Mouse (Mus musculus): ENCODE measurements around the gene Mark2. TPM values are rescaled to one million over a fixed set of nuclear protein-coding genes. Genes with fewer than 3 reads are reported as not detected.
"Not testable (repeated sequence)": the region's sequence is repeated elsewhere in the genome, so short reads cannot be mapped to it uniquely, and the experiment has no call there.

The Mark2 gene
- polyA plus RNA-seq, 1 experiment from 2014 or later, result 53.9 TPM

DNA sequence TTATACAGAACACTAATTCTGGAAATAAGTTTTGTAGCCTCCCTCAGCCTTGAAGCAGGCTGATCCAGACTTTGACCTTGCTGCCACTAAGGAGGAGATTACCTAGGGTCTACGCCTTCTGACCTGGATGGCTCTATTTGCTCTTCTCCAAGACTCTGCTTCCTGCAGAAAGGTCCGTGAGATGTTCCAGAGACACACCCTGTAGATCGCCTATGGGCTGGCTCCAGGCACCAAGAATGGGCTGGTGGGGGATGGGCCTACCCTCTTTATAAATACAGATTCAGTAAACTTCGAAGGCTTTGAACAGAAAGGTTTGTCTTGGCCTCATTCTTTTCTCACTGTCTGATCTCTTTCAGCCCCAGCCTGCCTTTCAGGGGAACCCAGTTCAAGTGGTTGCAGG, 27.8 kb upstream of the Mark2 start:
- 89% methylated on average over 4 of the region's 4 CpGs for WGBS
- not testable (repeated sequence) for H3K4me1 ChIP-seq (ENCODE audit: control insufficient read depth, insufficient read depth, low read length); H3K9me3 ChIP-seq (ENCODE audit: control insufficient read depth, low read length); H3K4me2 ChIP-seq; DNase-seq (ENCODE audit: low spot score, missing footprints); H3K4me3 ChIP-seq (ENCODE audit: low read depth, low read length); H3K9ac ChIP-seq (ENCODE audit: low read length); H3K27ac ChIP-seq (ENCODE audit: low read depth, low read length); H3K27me3 ChIP-seq (ENCODE audit: control insufficient read depth, insufficient read depth, low read length); ATAC-seq (ENCODE audit: low FRiP score)
- H3K36me3 ChIP-seq (ENCODE audit: control insufficient read depth, insufficient read depth, low read length), result peaks cover 36% of the 10 kb centered on the region

DNA sequence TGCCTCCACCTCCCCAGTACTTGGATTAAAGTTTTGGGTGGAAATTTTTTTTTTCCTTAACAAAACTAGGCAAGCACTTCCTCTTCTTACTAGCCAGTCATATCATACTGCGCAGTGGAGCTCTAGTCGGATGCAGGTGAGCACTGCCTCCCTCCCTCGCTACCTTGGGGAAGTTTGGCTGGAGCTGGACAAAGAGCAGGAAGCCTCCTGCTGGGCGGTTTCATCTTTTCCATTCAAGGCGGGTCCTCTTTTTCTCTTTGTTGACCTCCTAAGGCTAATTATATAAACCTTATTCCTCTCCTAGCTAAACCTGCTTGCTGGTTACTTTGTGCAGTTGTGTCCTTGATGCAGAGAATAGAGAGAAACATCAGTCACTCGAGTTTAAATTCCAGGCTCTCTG, 12.0 kb upstream of the Mark2 start:
- Histone ChIP-seq H3K9me3 (ENCODE audit: control insufficient read depth, low read length) (no peaks in the 10 kb centered on the region), H3K4me3 (ENCODE audit: low read depth, low read length) (no peak overlapping the region), H3K9ac (ENCODE audit: low read length) (no peak overlapping the region), H3K36me3 (ENCODE audit: control insufficient read depth, insufficient read depth, low read length) (0 out of 2 replicates have a peak, but pooled peaks cover 2% of the 10 kb centered on the region), H3K4me1 (ENCODE audit: control insufficient read depth, insufficient read depth, low read length) (no peaks in the 10 kb centered on the region), H3K4me2 (no peak overlapping the region), H3K27ac (ENCODE audit: low read depth, low read length) (no peak overlapping the region), H3K27me3 (ENCODE audit: control insufficient read depth, insufficient read depth, low read length) (no peaks in the 10 kb centered on the region)
- WGBS, result 44% methylated on average over 6 of the region's 6 CpGs
- no peak for ATAC-seq (ENCODE audit: low FRiP score)
- no peak for DNase-seq (ENCODE audit: low spot score, missing footprints)

DNA sequence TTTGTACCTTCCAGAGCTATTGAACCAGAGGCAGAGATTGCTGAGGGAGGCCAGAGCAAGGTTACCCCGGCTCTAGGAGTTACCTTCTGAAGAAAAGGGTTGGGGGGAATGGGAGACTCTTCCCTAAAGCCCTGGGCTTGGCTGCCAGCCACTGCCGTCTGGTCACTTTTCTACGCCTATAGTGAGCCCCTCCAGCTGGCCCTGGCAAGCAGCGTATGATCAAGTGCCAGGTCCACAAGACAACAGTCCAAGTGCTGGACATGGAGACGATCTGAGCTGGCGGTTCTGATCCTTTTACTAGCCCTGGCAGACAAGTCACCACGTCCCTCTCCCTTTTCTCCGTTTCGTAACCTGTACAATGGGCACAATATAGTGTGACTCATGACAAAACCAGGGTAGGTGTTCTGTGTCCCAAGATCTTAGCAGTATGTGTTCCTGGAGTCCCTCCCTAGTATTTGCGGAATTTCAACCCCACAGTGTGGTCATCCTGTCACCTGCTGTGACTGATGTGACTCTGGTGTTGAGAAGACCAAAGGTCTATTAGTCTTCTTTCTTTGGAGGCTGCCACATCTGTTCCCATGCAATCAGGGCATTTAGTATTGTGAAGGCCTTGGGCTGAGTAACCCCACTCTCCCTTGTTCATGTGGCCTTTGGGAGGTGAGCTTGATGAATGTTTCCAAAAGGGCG, 11.3 kb upstream of the Mark2 start:
- WGBS, result 84% methylated on average over 11 of the region's 11 CpGs

DNA sequence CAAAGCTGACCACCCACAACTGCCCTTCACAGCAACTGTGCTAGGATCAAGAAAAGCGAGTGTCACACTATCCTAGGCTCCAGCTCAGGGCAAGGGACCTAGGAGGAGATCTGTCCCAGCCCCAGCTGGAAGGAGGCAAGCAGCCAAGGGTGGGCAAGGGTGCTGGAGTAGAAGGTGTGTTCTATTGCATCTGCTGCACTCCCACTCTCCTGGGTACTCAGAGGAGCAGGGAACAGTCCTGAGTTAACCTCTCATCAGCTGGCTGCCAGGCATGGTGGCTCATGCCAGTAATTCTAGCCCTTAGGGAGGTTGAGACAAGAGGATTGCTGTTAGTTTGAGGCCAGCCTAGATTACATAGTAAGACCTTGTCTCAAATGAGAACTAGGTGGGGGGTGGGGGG, 8.3 kb upstream of the Mark2 start:
- no peaks in the 10 kb centered on the region for H3K27me3 ChIP-seq (ENCODE audit: control insufficient read depth, insufficient read depth, low read length)
- H3K36me3 ChIP-seq (ENCODE audit: control insufficient read depth, insufficient read depth, low read length), result no peaks in the 10 kb centered on the region
- no peak overlapping the region for H3K9ac ChIP-seq (ENCODE audit: low read length)
- H3K4me1 ChIP-seq (ENCODE audit: control insufficient read depth, insufficient read depth, low read length), result no peaks in the 10 kb centered on the region
- H3K9me3 ChIP-seq (ENCODE audit: control insufficient read depth, low read length), result no peaks in the 10 kb centered on the region
- ATAC-seq (ENCODE audit: low FRiP score) (no peak), DNase-seq (ENCODE audit: low spot score, missing footprints) (no peak)
- no peak overlapping the region for H3K27ac ChIP-seq (ENCODE audit: low read depth, low read length)
- 57% methylated on average over 1 of the region's 1 CpGs for WGBS
- H3K4me3 ChIP-seq (ENCODE audit: low read depth, low read length), result no peak overlapping the region
- H3K4me2 ChIP-seq, result no peak overlapping the region

More for the DNA sequence above, 11.3 kb upstream of the Mark2 start:
- Histone ChIP-seq H3K27ac (ENCODE audit: low read depth, low read length) (no peak overlapping the region), H3K36me3 (ENCODE audit: control insufficient read depth, insufficient read depth, low read length) (0 out of 2 replicates have a peak, but pooled peaks cover 2% of the 10 kb centered on the region), H3K9me3 (ENCODE audit: control insufficient read depth, low read length) (no peaks in the 10 kb centered on the region), H3K27me3 (ENCODE audit: control insufficient read depth, insufficient read depth, low read length) (no peaks in the 10 kb centered on the region), H3K4me2 (no peak overlapping the region), H3K4me3 (ENCODE audit: low read depth, low read length) (no peak overlapping the region), H3K9ac (ENCODE audit: low read length) (no peak overlapping the region), H3K4me1 (ENCODE audit: control insufficient read depth, insufficient read depth, low read length) (no peaks in the 10 kb centered on the region)
- DNase-seq (ENCODE audit: low spot score, missing footprints) (no peak), ATAC-seq (ENCODE audit: low FRiP score) (no peak)

DNA sequence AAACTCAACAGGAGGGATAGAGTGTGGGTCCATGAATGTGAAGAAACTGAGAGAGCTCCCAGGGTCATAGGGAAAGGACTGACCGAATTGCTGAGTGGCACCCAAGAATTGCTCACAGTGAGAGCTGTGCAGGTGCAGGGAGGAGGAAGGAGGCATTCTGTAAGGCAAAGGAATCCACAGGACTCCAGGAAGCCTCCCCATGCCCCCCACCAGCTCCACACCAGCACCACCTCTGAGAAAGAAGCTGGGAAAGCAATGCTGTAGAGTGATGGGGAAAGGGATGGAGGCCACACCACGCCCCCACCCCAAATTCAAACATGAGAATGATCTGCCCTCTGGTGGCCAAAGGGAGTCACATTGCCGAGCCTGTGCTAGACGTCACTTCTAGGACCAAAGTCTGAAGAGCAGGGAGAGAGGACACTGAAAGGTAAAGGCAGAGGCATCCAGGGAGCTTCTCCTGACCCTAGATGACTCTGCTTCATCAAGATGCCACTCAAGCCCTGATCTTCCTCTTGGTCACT, 3.6 kb upstream of the Mark2 start:
- Histone ChIP-seq H3K9ac (ENCODE audit: low read length) (no peak overlapping the region), H3K4me1 (ENCODE audit: control insufficient read depth, insufficient read depth, low read length) (peaks cover 5% of the 10 kb centered on the region), H3K4me2 (no peak overlapping the region), H3K36me3 (ENCODE audit: control insufficient read depth, insufficient read depth, low read length) (no peaks in the 10 kb centered on the region), H3K9me3 (ENCODE audit: control insufficient read depth, low read length) (no peaks in the 10 kb centered on the region), H3K27ac (ENCODE audit: low read depth, low read length) (no peak overlapping the region), H3K4me3 (ENCODE audit: low read depth, low read length) (no peak overlapping the region), H3K27me3 (ENCODE audit: control insufficient read depth, insufficient read depth, low read length) (no peaks in the 10 kb centered on the region)
- WGBS, result 22% methylated on average over 4 of the region's 4 CpGs
- DNase-seq (ENCODE audit: low spot score, missing footprints) (peak; percentile 98), ATAC-seq (ENCODE audit: low FRiP score) (no peak)

DNA sequence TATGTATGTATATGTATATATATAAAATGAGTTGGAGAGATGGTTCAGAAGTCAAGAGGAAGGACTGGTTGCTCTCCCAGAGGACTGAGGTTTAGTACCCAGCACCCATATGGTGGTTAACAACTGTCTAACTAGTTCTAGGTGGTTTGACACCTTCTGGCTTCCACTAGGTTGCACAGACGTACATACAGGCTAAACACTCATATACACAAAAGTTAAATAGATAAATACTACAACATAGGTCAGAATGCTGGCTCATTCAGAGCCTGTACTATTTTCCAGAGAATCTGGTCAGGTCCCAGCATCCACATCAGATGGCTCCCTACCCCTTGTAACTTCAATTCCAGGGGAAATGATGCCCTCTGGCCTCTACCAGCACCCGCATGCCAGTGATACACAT, 986 bp upstream of the Mark2 start:
- peaks cover 25% of the 10 kb centered on the region for H3K4me1 ChIP-seq (ENCODE audit: control insufficient read depth, insufficient read depth, low read length)
- no peak overlapping the region for H3K9ac ChIP-seq (ENCODE audit: low read length)
- ATAC-seq (ENCODE audit: low FRiP score) (no peak), DNase-seq (ENCODE audit: low spot score, missing footprints) (peak; percentile 74)
- no peaks in the 10 kb centered on the region for H3K27me3 ChIP-seq (ENCODE audit: control insufficient read depth, insufficient read depth, low read length)
- no peak overlapping the region for H3K4me3 ChIP-seq (ENCODE audit: low read depth, low read length)
- H3K4me2 ChIP-seq, result no peak overlapping the region
- no peaks in the 10 kb centered on the region for H3K9me3 ChIP-seq (ENCODE audit: control insufficient read depth, low read length)
- H3K27ac ChIP-seq (ENCODE audit: low read depth, low read length), result no peak overlapping the region
- H3K36me3 ChIP-seq (ENCODE audit: control insufficient read depth, insufficient read depth, low read length), result no peaks in the 10 kb centered on the region
- WGBS, result 80% methylated on average over 2 of the region's 2 CpGs

DNA sequence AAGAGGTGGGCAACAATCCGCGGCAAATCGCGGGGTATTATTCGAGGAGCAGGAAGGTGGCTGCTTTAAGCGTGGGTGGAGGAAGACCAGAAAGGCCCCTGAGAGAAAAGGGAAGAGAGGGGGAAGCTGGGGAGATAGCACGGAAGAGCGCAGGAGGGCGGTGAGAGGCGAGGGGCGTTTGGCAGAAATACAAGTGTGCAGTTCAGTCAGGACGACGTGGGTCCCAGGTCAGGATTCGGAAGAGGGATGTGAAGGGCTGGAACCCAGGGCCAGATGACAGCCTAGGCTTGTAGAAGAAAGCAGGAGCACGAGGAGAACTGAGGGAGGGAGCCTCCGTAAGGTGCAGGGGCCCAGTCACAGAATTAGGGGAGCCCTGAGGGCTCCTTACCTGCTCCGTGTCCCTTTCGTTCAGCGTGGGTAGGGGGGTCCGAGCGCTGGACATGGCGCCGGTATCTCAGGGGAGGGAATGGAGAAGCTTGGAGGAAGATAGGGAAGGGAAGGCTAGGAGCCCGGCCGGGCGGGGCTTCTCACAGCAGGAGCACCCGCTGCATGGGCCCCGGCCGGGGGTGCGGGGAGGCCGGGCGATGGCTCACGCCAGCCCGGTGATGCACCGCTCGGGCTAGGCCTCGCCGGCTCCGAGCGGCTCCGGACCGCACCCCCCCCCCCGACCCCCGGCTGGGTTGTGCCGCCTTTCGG, 732 bp downstream of the Mark2 start:
- Histone ChIP-seq H3K36me3 (ENCODE audit: control insufficient read depth, insufficient read depth, low read length) (no peaks in the 10 kb centered on the region), H3K9me3 (ENCODE audit: control insufficient read depth, low read length) (no peaks in the 10 kb centered on the region), H3K4me2 (peak overlapping the region; percentile 90), H3K4me3 (ENCODE audit: low read depth, low read length) (peak overlapping the region; percentile 91), H3K27ac (ENCODE audit: low read depth, low read length) (peak overlapping the region; percentile 74), H3K4me1 (ENCODE audit: control insufficient read depth, insufficient read depth, low read length) (peaks cover 25% of the 10 kb centered on the region), H3K27me3 (ENCODE audit: control insufficient read depth, insufficient read depth, low read length) (no peaks in the 10 kb centered on the region), H3K9ac (ENCODE audit: low read length) (peak overlapping the region; percentile 98)
- ATAC-seq (ENCODE audit: low FRiP score), result no peak
- DNase-seq (ENCODE audit: low spot score, missing footprints), result peak; percentile 92
- under 1% methylated on average over 32 of the region's 46 CpGs for WGBS

DNA sequence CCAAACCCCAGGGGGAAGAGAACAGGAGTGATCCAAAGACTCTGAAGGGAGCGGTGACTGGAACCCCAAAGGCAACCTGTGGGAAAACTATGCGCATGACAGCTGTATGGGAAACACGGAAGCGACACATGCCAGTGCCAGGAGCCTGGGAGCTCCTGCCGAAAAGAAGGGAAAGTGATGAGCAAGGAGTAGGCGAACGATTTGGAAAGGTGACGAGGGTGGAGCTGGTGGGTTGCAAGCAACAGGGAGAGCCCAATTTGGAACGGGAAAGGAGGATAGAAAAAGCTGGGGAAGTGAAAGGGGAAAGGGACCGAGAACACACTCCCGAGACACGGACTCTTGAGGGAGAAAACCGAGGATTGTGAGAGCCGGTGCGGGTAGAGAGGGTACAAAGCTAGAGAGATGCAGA, 1.3 kb downstream of the Mark2 start:
- H3K4me2 ChIP-seq, result peak overlapping the region; percentile 90
- no peaks in the 10 kb centered on the region for H3K9me3 ChIP-seq (ENCODE audit: control insufficient read depth, low read length)
- H3K4me3 ChIP-seq (ENCODE audit: low read depth, low read length), result peak overlapping the region; percentile 91
- H3K36me3 ChIP-seq (ENCODE audit: control insufficient read depth, insufficient read depth, low read length), result no peaks in the 10 kb centered on the region
- peaks cover 25% of the 10 kb centered on the region for H3K4me1 ChIP-seq (ENCODE audit: control insufficient read depth, insufficient read depth, low read length)
- WGBS, result 2% methylated on average over 15 of the region's 15 CpGs
- H3K27ac ChIP-seq (ENCODE audit: low read depth, low read length), result no peak overlapping the region
- ATAC-seq (ENCODE audit: low FRiP score) (no peak), DNase-seq (ENCODE audit: low spot score, missing footprints) (peak; percentile 92)
- H3K9ac ChIP-seq (ENCODE audit: low read length), result peak overlapping the region; percentile 98
- H3K27me3 ChIP-seq (ENCODE audit: control insufficient read depth, insufficient read depth, low read length), result no peaks in the 10 kb centered on the region

DNA sequence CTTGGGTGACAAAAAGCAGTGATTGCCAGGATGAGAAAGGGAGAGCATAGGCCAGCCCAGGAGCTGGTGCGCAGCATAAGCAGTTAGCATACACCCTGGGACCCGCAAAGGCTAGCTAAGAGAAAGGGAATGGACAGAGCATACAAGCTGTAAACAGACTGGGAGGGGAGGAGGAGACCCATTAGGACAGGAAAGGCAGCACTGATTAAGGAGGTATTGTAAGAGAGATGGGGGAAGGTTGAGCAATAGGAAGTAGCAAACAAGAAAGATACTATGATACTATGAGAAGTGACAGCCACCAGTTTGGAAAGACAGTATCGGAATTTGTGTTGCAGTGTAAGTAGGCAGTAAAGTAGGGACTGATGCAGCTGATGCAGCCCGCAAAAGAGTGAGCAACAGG, 1.8 kb downstream of the Mark2 start:
- ATAC-seq (ENCODE audit: low FRiP score), result no peak
- Histone ChIP-seq H3K27ac (ENCODE audit: low read depth, low read length) (no peak overlapping the region), H3K27me3 (ENCODE audit: control insufficient read depth, insufficient read depth, low read length) (no peaks in the 10 kb centered on the region), H3K9me3 (ENCODE audit: control insufficient read depth, low read length) (no peaks in the 10 kb centered on the region), H3K9ac (ENCODE audit: low read length) (peak overlapping the region; percentile 98), H3K4me2 (peak overlapping the region; percentile 90), H3K36me3 (ENCODE audit: control insufficient read depth, insufficient read depth, low read length) (no peaks in the 10 kb centered on the region), H3K4me1 (ENCODE audit: control insufficient read depth, insufficient read depth, low read length) (peaks cover 25% of the 10 kb centered on the region), H3K4me3 (ENCODE audit: low read depth, low read length) (peak overlapping the region; percentile 91)
- DNase-seq (ENCODE audit: low spot score, missing footprints), result no peak
- 55% methylated on average over 4 of the region's 4 CpGs for WGBS
